Mouse (Mus musculus) c-Kit-positive CD71-positive TER-119-negative erythroid progenitor cells, embryonic 14.5 days (primary cell): ENCODE data around the gene Cep41.
A peak's percentile ranks its signal among the peaks of the same experiment; 100 is the strongest.

Source experiments
- DNase-seq: peaks from one replicate; pipeline ENCODE4 v3.0.0-alpha.2; 2013; ENCODE audit warnings: low read depth

Gene Cep41

GRCm38 (mm10) chr6:30673764-30674561 lies 19.6 kb downstream of the Cep41 start:
- no peak for DNase-seq

DNA sequence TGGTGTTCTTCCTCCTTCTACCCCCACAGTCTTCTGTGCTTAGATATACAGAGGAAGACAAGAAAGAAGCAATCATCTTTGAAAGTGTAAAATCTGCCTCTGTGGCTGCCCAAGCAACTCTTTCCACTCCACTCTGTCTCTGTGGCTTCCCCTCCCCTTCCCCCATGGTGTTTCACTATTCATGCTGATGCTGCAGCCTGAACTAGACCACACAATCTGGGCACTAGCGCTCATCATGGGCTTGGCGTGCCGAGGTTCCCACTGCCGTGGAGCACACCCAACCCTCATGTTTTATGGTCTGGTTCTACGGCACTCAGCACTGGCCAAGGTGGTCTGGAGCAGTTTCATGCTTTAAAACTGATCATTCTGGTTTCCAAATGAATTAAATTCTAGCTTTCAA lies 21.9 kb downstream of the Cep41 start:
- DNase-seq = no peak

DNA sequence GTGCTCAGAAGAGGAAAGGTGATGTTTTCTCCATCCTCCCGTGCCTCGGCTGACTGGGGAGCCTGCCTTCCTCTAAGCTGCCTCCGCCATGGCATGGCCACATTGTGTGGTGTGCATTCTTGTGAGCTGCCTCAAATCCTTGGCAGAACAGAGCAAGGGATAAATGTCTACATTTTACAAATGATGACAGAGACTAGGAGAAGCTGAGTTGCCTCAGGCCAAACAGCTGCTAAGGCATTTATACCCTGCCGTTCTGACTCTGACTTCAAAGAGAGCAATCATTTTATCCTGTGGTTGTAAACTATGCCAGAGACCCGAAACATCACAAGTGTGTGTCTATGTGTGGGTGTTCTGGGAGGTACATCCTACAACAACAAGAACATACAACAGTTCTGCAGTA lies 26.0 kb downstream of the Cep41 start:
- DNase-seq = no peak

DNA sequence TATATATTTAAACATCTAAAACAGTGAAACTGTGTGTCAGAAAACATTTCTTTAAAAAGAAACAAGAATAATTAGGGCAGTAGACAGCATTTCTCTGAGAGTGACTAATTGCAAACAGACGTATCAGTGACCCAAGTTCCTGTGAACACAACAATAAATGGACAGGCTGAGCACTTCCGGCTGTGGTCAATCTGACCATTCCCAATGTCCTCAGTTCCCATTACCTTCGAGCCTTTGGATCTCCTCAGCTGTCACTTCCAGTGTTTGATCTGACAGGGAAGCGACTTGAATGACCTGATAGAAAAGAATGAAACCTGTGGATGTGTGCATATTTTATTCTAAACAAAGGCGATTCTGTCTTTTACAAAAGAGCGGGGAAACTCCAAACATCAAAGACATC lies 27.5 kb downstream of the Cep41 start:
- DNase-seq = no peak

- no peak for DNase-seq
Measured at GRCm38 (mm10) chr6:30665296-30665695, 28.3 kb downstream of the Cep41 start.

DNA sequence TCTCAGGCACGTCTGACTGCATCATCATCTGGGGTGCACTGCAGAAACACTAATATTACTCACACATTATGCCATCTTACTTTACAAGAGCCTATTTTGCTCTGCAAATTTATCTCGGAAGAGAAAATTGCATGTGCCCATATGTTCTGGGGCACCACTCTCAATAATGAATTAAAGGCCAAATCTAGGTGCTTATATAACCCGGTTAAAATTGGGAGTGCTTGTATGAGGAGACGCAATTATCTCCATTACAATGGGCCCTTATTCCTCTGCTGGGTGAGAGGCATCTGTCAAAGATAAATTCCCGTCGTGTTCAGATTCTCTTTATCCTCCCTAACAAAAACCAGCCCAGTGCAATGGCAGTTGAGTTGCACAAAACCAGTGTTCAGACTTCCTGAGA lies 28.8 kb downstream of the Cep41 start:
- DNase-seq = no peak

- DNase-seq = no peak
Measured at GRCm38 (mm10) chr6:30658619-30659018, 34.9 kb downstream of the Cep41 start.

DNA sequence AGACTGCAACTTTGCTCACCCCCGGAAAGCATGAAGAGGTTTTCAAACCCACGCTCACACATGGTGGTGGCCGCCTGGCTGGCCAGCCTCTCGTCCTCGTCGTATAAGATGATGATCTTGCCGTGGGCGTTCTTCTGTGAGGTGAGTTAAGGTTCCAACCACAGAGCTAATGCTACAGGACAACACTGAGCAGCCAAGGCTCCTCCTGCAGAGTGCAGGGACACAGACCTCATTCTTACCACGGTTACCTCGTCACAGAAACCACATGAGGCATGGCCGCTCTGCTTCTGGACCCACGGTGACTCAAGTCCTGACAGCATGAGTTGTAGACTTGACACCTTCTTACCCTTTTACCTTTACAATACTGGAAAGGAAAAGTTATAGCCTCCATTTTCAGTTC lies 36.3 kb downstream of the Cep41 start:
- no peak for DNase-seq

DNA sequence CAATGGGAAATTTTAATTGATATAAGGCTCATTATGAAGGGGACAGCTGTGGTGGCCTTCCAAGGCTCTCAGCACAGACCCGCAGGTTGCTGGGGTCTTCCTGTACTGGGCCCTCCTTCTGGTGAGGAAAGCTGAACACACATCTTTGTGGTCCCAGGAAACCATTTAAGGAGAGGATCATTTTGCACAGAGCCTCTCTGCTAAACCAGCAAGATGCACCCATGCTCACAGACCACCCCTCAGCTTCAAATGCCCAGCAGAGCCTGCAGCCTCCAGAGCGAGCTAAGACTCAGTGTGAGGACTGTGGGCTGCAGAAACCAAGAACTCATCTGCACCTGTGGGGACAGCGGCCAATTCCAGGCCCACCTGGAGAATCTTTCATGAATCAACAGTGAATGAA lies 38.6 kb downstream of the Cep41 start:
- no peak for DNase-seq

DNA sequence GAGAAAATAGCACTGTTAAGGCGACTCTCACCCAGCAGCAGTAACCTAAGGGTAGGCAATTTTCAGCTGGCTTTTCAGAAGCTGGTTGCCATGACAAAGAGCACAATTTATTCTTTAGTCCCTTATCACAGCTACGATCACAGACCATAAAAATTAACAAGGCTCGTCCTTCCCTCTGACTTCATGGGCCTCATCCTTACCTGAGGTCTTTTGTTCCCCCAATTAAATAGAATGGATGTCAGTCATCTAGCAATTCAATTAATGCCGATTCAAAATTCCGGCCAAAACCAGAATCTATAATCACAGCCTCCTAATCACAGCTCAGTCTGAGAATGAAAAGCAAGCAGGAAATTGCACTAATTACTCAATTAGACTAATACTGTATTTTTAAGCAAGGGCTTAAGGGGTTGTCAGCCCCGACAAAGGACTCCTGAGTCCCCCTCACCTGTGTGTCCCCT lies 39.1 kb downstream of the Cep41 start:
- DNase-seq = no peak

DNA sequence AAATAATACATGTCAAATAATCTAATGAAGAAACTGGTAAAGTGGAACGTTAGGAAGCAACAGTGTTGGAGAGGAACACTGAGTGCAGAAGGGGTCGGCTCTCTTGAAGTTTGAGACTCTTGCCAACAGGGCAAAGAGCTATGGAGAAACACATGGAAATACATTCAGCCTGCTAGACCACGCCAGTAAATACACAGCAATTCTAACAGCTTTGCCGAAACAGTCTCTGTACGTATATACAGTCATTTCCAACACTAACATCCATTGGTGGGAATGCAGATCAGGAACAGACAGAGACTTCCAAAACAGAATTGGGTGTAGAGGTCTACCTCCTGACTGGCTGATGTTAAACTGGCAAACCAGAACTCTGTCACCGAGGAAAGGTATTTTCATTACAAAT lies 40.0 kb downstream of the Cep41 start:
- no peak for DNase-seq

- DNase-seq = no peak
Measured at GRCm38 (mm10) chr6:30652425-30653188, 40.9 kb downstream of the Cep41 start.

DNA sequence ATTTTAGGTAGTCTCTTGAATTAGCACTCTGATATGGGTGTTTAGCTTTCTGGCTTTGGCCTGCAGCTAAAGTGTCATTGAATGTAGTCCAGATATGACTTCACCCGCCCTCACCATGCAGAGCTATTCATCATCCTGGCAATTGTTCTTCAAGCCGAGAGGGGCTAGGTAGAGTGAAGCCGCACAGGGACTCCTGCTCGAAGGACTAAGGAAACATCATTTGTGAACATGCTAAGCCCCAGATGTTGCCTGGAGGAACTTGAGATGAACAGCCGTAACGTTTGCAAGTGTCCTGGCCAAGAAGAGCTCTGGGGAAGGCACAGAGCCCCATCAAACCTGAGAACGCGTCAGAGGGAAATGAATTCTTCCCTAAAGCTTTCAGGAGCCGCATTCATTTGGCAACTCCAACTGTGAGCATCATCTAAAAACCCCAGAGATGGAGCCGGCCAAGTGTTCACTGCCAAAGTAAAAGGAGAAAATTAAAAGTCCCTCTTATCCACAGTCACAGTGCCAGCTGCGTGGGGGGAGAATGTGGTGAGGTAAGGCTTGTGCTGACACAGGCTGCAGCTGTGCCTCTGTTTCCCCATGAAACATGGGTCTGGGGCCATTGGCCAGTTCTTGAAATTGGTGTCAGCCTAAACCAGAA lies 43.8 kb downstream of the Cep41 start:
- no peak for DNase-seq

- no peak for DNase-seq
Measured at GRCm38 (mm10) chr6:30645379-30645778, 48.2 kb downstream of the Cep41 start.

GRCm38 (mm10) chr6:30644462-30644861 lies 49.1 kb downstream of the Cep41 start:
- DNase-seq = no peak

- DNase-seq = no peak
Measured at GRCm38 (mm10) chr6:30643694-30644460, 49.7 kb downstream of the Cep41 start.

- DNase-seq = peak; percentile 28
Measured at GRCm38 (mm10) chr6:30638674-30639268, 54.8 kb downstream of the Cep41 start, which contains the start of gene Cpa1. Gene Cpa1, plus strand, starts transcription at chr6:30639218.

DNA sequence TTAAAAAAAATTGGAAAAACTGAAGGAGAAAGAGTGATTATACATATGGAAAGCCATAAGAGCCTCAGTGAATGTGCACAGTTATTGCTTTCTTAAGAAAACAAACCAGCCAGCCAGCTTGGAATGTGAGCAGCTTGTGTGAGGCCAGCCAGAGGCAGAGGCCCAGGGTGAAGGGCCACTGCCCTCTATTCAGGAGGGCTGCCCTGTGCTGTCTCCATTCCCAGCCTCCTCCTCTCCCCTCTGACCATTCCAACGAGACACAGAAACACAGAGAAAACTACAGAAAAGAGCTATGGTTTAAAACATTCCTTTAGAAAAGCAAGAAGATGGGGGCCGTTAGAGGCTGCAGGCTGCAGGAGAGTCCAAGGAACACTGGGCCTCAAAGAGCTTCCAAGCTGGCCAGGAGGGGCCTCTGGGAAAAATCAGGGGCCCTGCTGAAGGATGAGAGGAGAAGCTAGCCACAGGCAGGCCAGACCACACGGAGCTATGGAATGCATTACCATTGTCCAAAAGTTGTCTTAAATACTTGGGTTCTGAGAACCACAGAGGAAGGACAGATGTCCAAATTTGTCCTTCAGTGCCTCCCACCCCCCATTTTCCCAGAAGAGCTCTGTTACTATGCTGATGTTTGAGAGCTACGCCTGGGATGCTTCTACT lies 57.2 kb downstream of the Cep41 start:
- DNase-seq = no peak

DNA sequence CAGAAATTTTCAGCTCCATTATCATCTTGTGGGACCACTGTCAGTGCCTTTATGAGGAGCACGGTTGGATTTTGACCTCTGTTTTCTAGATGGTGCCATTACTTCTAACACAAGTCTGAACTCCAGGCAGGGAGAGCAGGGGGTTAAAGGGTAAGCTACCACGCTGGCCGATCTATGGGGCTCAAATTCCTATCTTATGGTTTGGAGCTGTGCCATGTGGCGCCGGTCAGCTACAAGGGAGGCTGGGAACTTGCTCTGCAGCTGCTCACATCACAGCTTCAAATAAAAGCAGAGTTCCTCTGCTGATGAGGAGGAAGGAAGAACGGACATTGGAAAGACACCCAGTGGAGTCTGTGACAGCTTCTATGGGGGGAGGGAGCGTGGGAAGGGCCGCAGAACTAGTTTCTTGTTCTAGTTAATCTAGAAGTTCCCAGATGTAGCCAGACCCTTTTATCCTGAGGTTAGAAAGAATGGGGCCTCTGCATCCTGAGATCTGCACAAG lies 58.1 kb downstream of the Cep41 start:
- DNase-seq = no peak

- no peak for DNase-seq
Measured at GRCm38 (mm10) chr6:30629989-30630388, 63.6 kb downstream of the Cep41 start.

GRCm38 (mm10) chr6:30628152-30628551 lies 65.4 kb downstream of the Cep41 start:
- no peak for DNase-seq
